Mouse (Mus musculus): ENCODE data around the gene Pgls.

- no peak for TF ChIP-seq CTCF (IDR thresholded peaks at IDR 0.05)
- no peak for TF ChIP-seq POLR2A (IDR thresholded peaks at IDR 0.05; ENCODE audit: insufficient read depth, low read depth, low read length)
- TF ChIP-seq EP300 (IDR thresholded peaks at IDR 0.05; ENCODE audit: insufficient read depth, low read depth, low read length): no peak
These were observed 32.9 kb upstream of the Pgls start for GRCm38 (mm10) chr8:71558958-71559690.

Data from heart, adult 2 months (tissue).